Mouse (Mus musculus): ENCODE data around the gene Igf2bp3.
"Not testable (repeated sequence)": the region's sequence is repeated elsewhere in the genome, so short reads cannot be mapped to it uniquely, and the experiment has no call there.

Gene Igf2bp3

GRCm38 (mm10) chr6:49214928-49215747, at the start of gene Igf2bp3:
Gene Igf2bp3, minus strand, starts transcription at chr6:49214957.
- peak; percentile 63 to 84 for DNase-seq (ENCODE audit: low spot score in 2 of 2)

GRCm38 (mm10) chr6:49264446-49264845, 49.7 kb upstream of the Igf2bp3 start:
- DNase-seq (ENCODE audit: low spot score in 2 of 2) = not testable (repeated sequence)

GRCm38 (mm10) chr6:49263847-49264243, 49.1 kb upstream of the Igf2bp3 start, which contains the start of gene Tra2a:
Gene Tra2a, minus strand, starts transcription at chr6:49264033.
- DNase-seq (ENCODE audit: low spot score in 2 of 2) = peak; percentile 93 to 96

DNA sequence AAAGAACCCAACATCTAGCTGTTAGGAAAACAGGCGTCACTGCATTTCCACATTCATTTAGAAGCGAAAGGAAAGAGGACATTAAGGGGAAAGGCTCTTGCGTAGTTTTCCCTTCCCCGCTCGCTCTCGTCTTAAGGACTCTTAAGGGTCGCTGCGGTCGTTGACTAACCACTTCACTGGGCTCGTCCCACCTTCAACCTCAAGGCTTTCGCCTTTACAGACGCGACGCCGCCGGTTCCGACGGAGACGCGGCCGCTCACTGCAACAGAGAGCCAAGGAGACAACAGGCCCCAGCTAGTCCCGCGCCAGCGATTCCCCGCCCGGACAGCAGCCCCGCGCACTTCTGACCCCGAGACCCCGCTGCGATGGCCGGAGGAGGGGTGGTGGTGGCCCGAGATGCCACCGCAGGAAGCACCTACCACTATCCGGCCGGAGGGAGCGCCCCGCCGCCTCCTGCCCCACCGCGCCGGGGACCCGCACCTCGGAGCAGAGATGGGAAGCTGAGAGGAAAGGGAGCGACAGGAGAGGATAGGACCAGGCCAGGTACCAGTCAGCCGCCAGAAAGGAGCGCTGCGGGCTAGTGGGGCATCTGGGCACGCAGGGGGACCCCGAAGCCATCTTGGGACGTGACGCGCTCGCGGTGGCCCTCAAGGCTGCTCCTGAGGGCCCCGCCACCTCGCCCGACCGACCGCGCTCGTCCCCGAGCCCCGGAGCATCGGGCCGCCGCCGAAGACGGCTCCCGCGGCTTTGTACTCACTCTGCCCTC, 48.5 kb upstream of the Igf2bp3 start:
- peak in 1 of 2 experiments; percentile 29 for DNase-seq (ENCODE audit: low spot score in 2 of 2)

- DNase-seq (ENCODE audit: low spot score in 2 of 2) = no peak
These were observed 47.7 kb upstream of the Igf2bp3 start for GRCm38 (mm10) chr6:49262421-49262820.

GRCm38 (mm10) chr6:49259711-49260110, 45.0 kb upstream of the Igf2bp3 start:
- no peak for DNase-seq (ENCODE audit: low spot score in 2 of 2)

DNA sequence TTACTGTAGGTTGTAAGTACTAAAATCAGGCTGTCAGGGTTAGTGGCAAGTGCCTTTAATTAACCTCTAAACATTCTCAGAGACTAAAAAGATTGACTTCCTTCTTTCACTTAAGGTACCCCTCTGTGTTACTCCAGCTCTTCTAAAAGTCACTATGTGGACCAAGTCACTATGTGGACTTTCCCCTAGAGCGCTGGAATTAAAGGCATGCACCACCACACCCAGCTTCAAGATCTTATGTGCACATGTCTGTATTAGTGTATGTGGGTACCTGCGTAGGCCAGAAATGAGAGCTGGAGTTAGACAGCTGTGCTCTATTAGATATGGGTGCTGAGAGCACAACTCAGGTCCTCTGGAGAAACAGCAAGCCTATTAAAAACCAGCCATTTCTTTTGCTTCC, 43.1 kb upstream of the Igf2bp3 start:
- DNase-seq (ENCODE audit: low spot score in 2 of 2) = no peak

DNA sequence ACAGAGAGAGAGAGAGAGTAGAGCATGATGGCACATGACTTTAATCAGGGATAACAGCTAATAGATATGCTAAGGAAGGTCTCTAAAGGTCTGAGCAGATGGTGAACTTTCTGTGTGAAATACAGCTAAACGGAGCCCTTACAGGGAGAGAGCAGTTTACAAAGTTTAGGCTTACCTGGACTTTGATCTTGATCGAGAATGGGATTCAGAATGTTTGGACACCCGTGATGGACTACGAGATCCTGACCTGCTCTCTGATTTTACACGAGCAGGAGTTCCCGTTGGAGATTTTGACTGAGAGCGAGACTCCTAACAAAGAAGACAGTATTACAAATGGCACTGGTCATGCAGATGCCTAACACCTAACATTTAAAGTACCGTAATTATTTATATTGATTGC, 37.5 kb upstream of the Igf2bp3 start:
- DNase-seq (ENCODE audit: low spot score in 2 of 2) = no peak

GRCm38 (mm10) chr6:49251199-49251598, 36.4 kb upstream of the Igf2bp3 start:
- DNase-seq (ENCODE audit: low spot score in 2 of 2) = no peak

DNA sequence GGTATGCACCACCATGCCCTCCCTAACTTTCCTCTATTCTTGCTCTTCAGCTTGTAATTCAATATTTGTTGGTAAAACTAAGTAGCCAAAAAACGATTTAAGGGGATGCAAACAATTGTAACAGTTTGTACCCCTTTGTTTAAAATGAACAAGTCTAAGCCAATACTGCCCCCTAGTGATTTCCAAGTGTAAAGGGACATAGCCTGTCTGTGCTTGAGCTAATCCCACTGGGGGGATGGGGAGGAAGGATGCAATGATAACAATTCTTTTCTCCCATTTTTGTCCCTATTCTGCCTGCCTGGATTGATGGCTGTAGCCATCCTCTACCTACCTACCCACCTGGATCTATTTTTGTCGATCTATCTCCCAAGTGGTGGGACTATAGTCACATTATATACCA, 32.5 kb upstream of the Igf2bp3 start:
- DNase-seq (ENCODE audit: low spot score in 2 of 2) = no peak

GRCm38 (mm10) chr6:49242331-49242730, 27.6 kb upstream of the Igf2bp3 start:
- DNase-seq (ENCODE audit: low spot score in 2 of 2) = no peak

DNA sequence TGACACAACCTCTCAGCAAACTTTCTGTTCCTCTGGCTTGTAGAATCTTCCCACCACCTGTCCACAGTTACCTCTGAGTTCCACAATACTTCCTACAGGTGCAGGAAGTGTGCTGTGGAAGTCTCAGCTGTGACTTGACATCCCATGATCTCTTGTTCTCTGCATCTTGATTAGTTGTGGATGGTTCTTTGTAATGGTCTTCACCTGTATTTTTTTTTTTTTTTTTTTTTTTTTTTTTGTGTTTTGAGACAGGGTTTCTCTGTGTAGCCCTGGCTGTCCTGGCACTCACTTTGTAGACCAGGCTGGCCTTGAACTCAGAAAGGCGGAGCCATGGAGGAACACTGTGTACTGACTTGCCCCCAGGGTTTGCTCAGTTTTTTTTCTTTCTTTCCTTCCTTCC, 26.8 kb upstream of the Igf2bp3 start:
- DNase-seq (ENCODE audit: low spot score in 2 of 2) = no peak

DNA sequence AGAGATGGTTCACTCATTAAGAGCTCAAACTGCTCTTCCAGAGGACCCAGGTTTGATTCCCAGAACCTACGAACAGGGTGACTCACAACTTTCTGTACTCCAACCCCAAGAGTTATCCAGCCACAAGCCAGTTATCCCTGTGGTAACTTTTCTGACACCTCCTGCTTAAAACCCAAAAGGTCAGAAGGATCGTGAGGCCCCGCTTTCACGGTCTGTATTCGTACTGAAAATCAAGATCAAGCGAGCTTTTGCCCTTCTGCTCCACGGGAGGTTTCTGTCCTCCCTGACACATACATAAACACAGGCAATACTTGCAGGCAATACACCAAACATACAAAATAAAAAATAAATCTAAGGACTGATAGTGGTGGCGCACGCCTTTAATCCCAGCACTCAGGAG, 21.6 kb upstream of the Igf2bp3 start:
- peak; percentile 100 for DNase-seq (ENCODE audit: low spot score in 2 of 2)

DNA sequence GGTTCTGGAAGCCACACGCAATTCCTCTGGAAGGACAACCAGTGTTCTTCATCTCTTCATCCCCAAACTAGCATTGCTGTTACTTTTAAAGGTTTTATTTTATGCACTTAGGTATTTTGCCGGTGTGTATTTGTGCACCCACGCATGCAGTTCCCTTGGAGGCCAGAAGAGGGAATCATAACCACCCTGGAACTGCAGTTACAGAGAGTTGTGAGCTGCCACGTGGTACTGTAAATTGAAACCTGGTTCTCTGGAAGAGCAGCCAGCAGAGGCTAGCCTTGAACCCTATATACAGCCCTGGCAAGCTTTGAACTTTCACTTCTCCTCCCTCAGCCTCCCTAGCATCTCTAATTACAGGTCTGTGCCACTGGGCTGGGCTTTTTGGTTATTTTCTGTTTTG, 18.6 kb upstream of the Igf2bp3 start:
- DNase-seq (ENCODE audit: low spot score in 2 of 2) = no peak

GRCm38 (mm10) chr6:49228126-49228679, 13.4 kb upstream of the Igf2bp3 start:
- no peak for DNase-seq (ENCODE audit: low spot score in 2 of 2)

- no peak for DNase-seq (ENCODE audit: low spot score in 2 of 2)
These were observed 12.5 kb upstream of the Igf2bp3 start for GRCm38 (mm10) chr6:49227184-49227735.

GRCm38 (mm10) chr6:49225728-49226123, 11.0 kb upstream of the Igf2bp3 start:
- no peak for DNase-seq (ENCODE audit: low spot score in 2 of 2)

DNA sequence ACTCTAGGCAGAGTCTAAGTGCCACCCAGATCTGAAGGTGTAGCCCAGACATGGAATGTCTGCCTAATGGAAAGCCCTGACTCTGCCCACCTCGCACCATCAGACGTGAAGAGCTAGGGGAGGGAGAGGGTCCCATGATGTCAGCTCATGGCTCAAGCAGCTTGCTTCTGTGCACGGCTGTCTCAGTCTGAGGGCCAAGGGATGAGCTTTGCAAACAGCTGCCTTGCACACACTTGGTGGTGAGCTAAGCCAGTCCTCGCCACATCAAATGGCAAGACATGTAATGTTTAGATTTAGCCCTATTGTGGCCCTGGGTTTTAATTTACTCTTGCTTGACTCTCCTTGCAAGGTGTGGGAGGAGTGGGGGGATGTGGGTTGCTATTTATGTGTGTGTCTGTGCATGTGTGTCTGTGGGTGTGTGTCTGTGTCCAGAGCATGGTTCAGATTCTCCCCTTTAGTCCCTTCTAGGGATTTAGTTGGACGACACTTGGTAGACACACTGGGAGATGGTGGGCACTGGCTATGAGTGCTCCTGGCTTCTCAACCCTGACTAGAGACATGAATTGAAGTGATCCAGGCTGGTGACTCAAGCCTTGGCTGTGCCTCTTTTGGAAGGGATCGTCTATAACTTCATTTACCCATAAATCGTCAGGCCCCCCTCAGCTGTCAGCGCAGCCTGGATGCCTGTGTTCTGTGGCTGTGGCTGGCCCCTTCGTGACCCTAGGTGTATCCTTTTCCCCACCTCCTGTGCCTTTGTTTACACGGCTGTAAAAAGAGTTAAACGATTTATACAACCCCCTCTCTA, 10.4 kb upstream of the Igf2bp3 start:
- DNase-seq (ENCODE audit: low spot score in 2 of 2) = no peak

GRCm38 (mm10) chr6:49221906-49222305, 7.1 kb upstream of the Igf2bp3 start:
- no peak for DNase-seq (ENCODE audit: low spot score in 2 of 2)

- no peak for DNase-seq (ENCODE audit: low spot score in 2 of 2)
These were observed 5.3 kb upstream of the Igf2bp3 start for GRCm38 (mm10) chr6:49219920-49220604.

Data from cerebellum, postnatal 4 days (tissue).